In genomic region chr10:38965075-38965781, GRCm38 (mm10) we compare ENCODE assay signal across 7 mouse cellular contexts. TPM values are rescaled to one million over a fixed set of nuclear protein-coding genes. Genes with fewer than 3 reads are reported as not detected.
DNase-seq lines count a peak whose midpoint lies in the region; ATAC-seq and TF ChIP-seq lines count a peak whose summit lies in the region.

Gene Lama4, plus strand, starts transcription at chr10:38965515.

- peak; percentile 96 for TF ChIP-seq POLR2A in heart, adult 2 months (IDR thresholded peaks at IDR 0.05; ENCODE audit: insufficient read depth, low read depth, low read length)

- H3K27me3 ChIP-seq in embryonic facial prominence, embryonic 12.5 days: no peaks in the 10 kb centered on the region
- H3K27me3 ChIP-seq in heart, adult 2 months (ENCODE audit: control insufficient read depth, insufficient read depth, low read length): no peaks in the 10 kb centered on the region
- no peaks in the 10 kb centered on the region for H3K27me3 ChIP-seq in limb, embryonic 15.5 days
- no peaks in the 10 kb centered on the region for H3K27me3 ChIP-seq in midbrain, postnatal 0 days (ENCODE audit: insufficient read depth, low read length)

- no peaks in the 10 kb centered on the region for H3K9me3 ChIP-seq in embryonic facial prominence, embryonic 12.5 days
- H3K9me3 ChIP-seq in limb, embryonic 15.5 days: no peaks in the 10 kb centered on the region
- H3K9me3 ChIP-seq in midbrain, postnatal 0 days (ENCODE audit: low read length): no peaks in the 10 kb centered on the region

- peaks cover 24% of the 10 kb centered on the region for H3K4me1 ChIP-seq in embryonic facial prominence, embryonic 12.5 days
- H3K4me1 ChIP-seq in heart, adult 2 months (ENCODE audit: control insufficient read depth, insufficient read depth, low read length): peaks cover 21% of the 10 kb centered on the region
- H3K4me1 ChIP-seq in limb, embryonic 15.5 days: peaks cover 30% of the 10 kb centered on the region
- H3K4me1 ChIP-seq in midbrain, postnatal 0 days (ENCODE audit: insufficient read depth, low read length): 0 out of 2 replicates have a peak, but pooled peaks cover 4% of the 10 kb centered on the region

- peak within 1 kb of the TSS; percentile 47 for H3K4me3 ChIP-seq in embryonic facial prominence, embryonic 12.5 days
- H3K4me3 ChIP-seq in heart, adult 2 months: peak within 1 kb of the TSS; percentile 72
- H3K4me3 ChIP-seq in limb, embryonic 15.5 days: peak within 1 kb of the TSS; percentile 52
- H3K4me3 ChIP-seq in midbrain, postnatal 0 days (ENCODE audit: low read depth, low read length): peak within 1 kb of the TSS; percentile 33

- peak; percentile 85 for TF ChIP-seq EP300 in heart, adult 2 months (IDR thresholded peaks at IDR 0.05; ENCODE audit: insufficient read depth, low read depth, low read length)

- peak; percentile 71; the same call in 1 of the 2 replicates for ATAC-seq in embryonic facial prominence, embryonic 12.5 days (ENCODE audit: insufficient number of reproducible peaks, insufficient read depth, low FRiP score, low TSS enrichment)
- ATAC-seq in limb, embryonic 15.5 days (ENCODE audit: insufficient number of reproducible peaks, low FRiP score, low TSS enrichment, low read depth): peak; percentile 83
- ATAC-seq in midbrain, postnatal 0 days (ENCODE audit: low FRiP score): peak; percentile 57; the same call in 1 of the 2 replicates

- peak; percentile 86 for DNase-seq in adrenal gland, postnatal 10 days
- peak; percentile 88 for DNase-seq in heart, adult 2 months
- peak; percentile 48 for DNase-seq in kidney, adult 18-20 months
- peak; percentile 61 for DNase-seq in midbrain, postnatal 0 days (ENCODE audit: low spot score)
- DNase-seq in testis, postnatal 14 days (ENCODE audit: low spot score): peak; percentile 38

- peaks cover 10% of the 10 kb centered on the region for H3K79me2 ChIP-seq in heart, adult 2 months (replicated peaks; ENCODE audit: control insufficient read depth, insufficient read depth, low read length)

- H3K4me2 ChIP-seq in embryonic facial prominence, embryonic 12.5 days (replicated peaks): peak within 1 kb of the TSS; percentile 67
- peak within 1 kb of the TSS; percentile 54 for H3K4me2 ChIP-seq in limb, embryonic 15.5 days
- H3K4me2 ChIP-seq in midbrain, postnatal 0 days (ENCODE audit: low read depth, low read length, poor library complexity, severe bottlenecking): peak within 1 kb of the TSS; percentile 61

- no peaks in the 10 kb centered on the region for H3K36me3 ChIP-seq in embryonic facial prominence, embryonic 12.5 days
- peaks cover 22% of the 10 kb centered on the region for H3K36me3 ChIP-seq in heart, adult 2 months (ENCODE audit: control insufficient read depth, insufficient read depth, low read length)
- no peaks in the 10 kb centered on the region for H3K36me3 ChIP-seq in limb, embryonic 15.5 days
- no peaks in the 10 kb centered on the region for H3K36me3 ChIP-seq in midbrain, postnatal 0 days (ENCODE audit: insufficient read depth, low read length)

- peak within 1 kb of the TSS; percentile 72 for H3K27ac ChIP-seq in embryonic facial prominence, embryonic 12.5 days
- peak within 1 kb of the TSS; percentile 96 for H3K27ac ChIP-seq in heart, adult 2 months
- H3K27ac ChIP-seq in limb, embryonic 15.5 days: peak within 1 kb of the TSS; percentile 88
- H3K27ac ChIP-seq in midbrain, postnatal 0 days (ENCODE audit: low read depth, low read length): peak within 1 kb of the TSS; percentile 32; the same call in 1 of the 2 replicates

- peak within 1 kb of the TSS; percentile 56 for H3K9ac ChIP-seq in embryonic facial prominence, embryonic 12.5 days
- H3K9ac ChIP-seq in heart, adult 2 months (ENCODE audit: low read depth, low read length): peak within 1 kb of the TSS; percentile 100
- H3K9ac ChIP-seq in limb, embryonic 15.5 days: peak within 1 kb of the TSS; percentile 49
- peak within 1 kb of the TSS; percentile 25 for H3K9ac ChIP-seq in midbrain, postnatal 0 days (replicated peaks; ENCODE audit: low read length, poor library complexity, severe bottlenecking)

- intact Hi-C loops in heart, adult 2 months (cut with DNase I): loop anchor here (1.0 to 5.0 kb wide), 3 partner anchors 42 to 83 kb away; no protein-coding TSS in a partner anchor

- TF ChIP-seq CTCF in heart, adult 2 months (IDR thresholded peaks at IDR 0.05): peak; percentile 22
- TF ChIP-seq CTCF in midbrain, postnatal 0 days (IDR thresholded peaks at IDR 0.05): no peak

- WGBS in embryonic facial prominence, embryonic 12.5 days: 2% methylated on average over 24 of the region's 24 CpGs
- under 1% methylated on average over 24 of the region's 24 CpGs for WGBS in heart, adult 2 months
- WGBS in limb, embryonic 15.5 days: 3% methylated on average over 24 of the region's 24 CpGs
- WGBS in midbrain, postnatal 0 days: 4% methylated on average over 24 of the region's 24 CpGs

RNA-seq across cellular contexts. Expression of gene Lama4, which starts in this region (rescaled TPM):
- 100 to 1,000 TPM; 106 to 136 TPM for total RNA-seq in adrenal gland, postnatal 10 days (2021)
- 52.9 and 53.6 TPM in 2 replicates for polyA plus RNA-seq in embryonic facial prominence, embryonic 12.5 days (2016; fragmentation: Nextera tagmentation; extraction: Ambion mirVana)
- 10 to 100 TPM; 51.8 to 55.4 TPM for total RNA-seq in heart, adult 2 months (2021)
- 40.7 and 52.7 TPM in 2 replicates for polyA plus RNA-seq in heart, adult 2 months (2012; rRNA removed)
- 83.9 and 85.8 TPM in 2 replicates for polyA plus RNA-seq in limb, embryonic 15.5 days (2015; fragmentation: Nextera tagmentation; extraction: Ambion mirVana)
- total RNA-seq in midbrain, postnatal 0 days (2014; rRNA removed): 20.2 and 27.8 TPM in 2 replicates
- 9.8 and 12.6 TPM in 2 replicates for polyA plus RNA-seq in midbrain, postnatal 0 days (2015; fragmentation: Nextera tagmentation; extraction: Ambion mirVana)

Comparison
In these comparisons a context has a peak if more than half of its experiments do, and no peak if none do; other contexts are left out.
1. Peak in every context shown above with its lines: DNase-seq, ATAC-seq, H3K4me3 ChIP-seq and H3K27ac ChIP-seq.
2. DNase-seq: peak in every context shown above with its lines; median percentile 88 in heart, adult 2 months; 86 in adrenal gland, postnatal 10 days; 61 in midbrain, postnatal 0 days; 48 in kidney, adult 18-20 months; 38 in testis, postnatal 14 days.
3. H3K27ac ChIP-seq: peak in every context shown above with its lines; median percentile 96 in heart, adult 2 months; 88 in limb, embryonic 15.5 days; 72 in embryonic facial prominence, embryonic 12.5 days; 32 in midbrain, postnatal 0 days.
4. H3K9ac ChIP-seq: peak in every context shown above with its lines; median percentile 100 in heart, adult 2 months; 56 in embryonic facial prominence, embryonic 12.5 days; 49 in limb, embryonic 15.5 days; 25 in midbrain, postnatal 0 days.